Mouse (Mus musculus) liver, embryonic 16.5 days (tissue): ENCODE data around the gene Lrrc8e. TPM values are rescaled to one million over a fixed set of nuclear protein-coding genes. Genes with fewer than 3 reads are reported as not detected.
A peak's percentile ranks its signal among the peaks of the same experiment; 100 is the strongest.

Source experiments
- ATAC-seq: fragments of 200-750 bp; cut with Nextera tagmentation; 2 replicates; pipeline ENCODE4 v1.8.0; 2017; ENCODE audit warnings: low read depth, mild to moderate bottlenecking, moderate number of reproducible peaks, moderate library complexity
- H3K27ac ChIP-seq: fragments of 300-500 bp; sonication (generic); 2 replicates; pipeline ENCODE4 v1.5.1; 2014; ENCODE audit warnings: mild to moderate bottlenecking, low read length
- H3K27me3 ChIP-seq: fragments of 300-500 bp; sonication (generic); 2 replicates; pipeline ENCODE4 v1.6.1; 2014; ENCODE audit warnings: low read depth, low read length, mixed read lengths; ENCODE audit not compliant: control insufficient read depth, insufficient read depth
- H3K36me3 ChIP-seq: fragments of 300-500 bp; sonication (generic); 2 replicates; pipeline ENCODE4 v1.6.1; 2014; ENCODE audit warnings: mild to moderate bottlenecking; ENCODE audit not compliant: control insufficient read depth, insufficient read depth
- H3K4me1 ChIP-seq: fragments of 300-500 bp; sonication (generic); 2 replicates; pipeline ENCODE4 v1.6.1; 2014; ENCODE audit warnings: low read depth, low read length, mixed read lengths; ENCODE audit not compliant: control insufficient read depth
- H3K4me2 ChIP-seq: fragments of 300-500 bp; sonication (generic); 2 replicates; pipeline ENCODE4 v1.6.1; 2014; ENCODE audit warnings: low read depth, low read length, mixed read lengths
- H3K4me3 ChIP-seq: fragments of 300-500 bp; sonication (generic); 2 replicates; pipeline ENCODE4 v1.5.1; 2014; ENCODE audit warnings: low read depth, mild to moderate bottlenecking, low read length
- H3K9ac ChIP-seq: fragments of 300-500 bp; sonication (generic); 2 replicates; pipeline ENCODE4 v1.6.1; 2014; ENCODE audit warnings: low read depth, low read length
- H3K9me3 ChIP-seq: fragments of 300-500 bp; sonication (generic); replicated peaks from 2 replicates; pipeline ENCODE4 v1.6.1; 2016; ENCODE audit warnings: low read length; ENCODE audit not compliant: control insufficient read depth
- WGBS: fragments of 180-500 bp; shearing (Covaris S2); extraction: QIAGEN DNeasy Blood & Tissue Kit; methylation state at CpG from one replicate; pipeline ENCODE4 v1.1.7; 2014; ENCODE audit not compliant: insufficient replicate concordance; 5-methylcytosine and 5-hydroxymethylcytosine counted together
- polyA plus RNA-seq: library from polyadenylated mRNA; unstranded; fragments of >200 nt; fragmentation: Nextera tagmentation; extraction: Ambion mirVana; gene quantifications from 2 replicates; pipeline ENCODE4 v1.2.1, GENCODE M21; 2015

The Lrrc8e gene
- 0.30 and 0.38 TPM in 2 replicates for polyA plus RNA-seq

DNA sequence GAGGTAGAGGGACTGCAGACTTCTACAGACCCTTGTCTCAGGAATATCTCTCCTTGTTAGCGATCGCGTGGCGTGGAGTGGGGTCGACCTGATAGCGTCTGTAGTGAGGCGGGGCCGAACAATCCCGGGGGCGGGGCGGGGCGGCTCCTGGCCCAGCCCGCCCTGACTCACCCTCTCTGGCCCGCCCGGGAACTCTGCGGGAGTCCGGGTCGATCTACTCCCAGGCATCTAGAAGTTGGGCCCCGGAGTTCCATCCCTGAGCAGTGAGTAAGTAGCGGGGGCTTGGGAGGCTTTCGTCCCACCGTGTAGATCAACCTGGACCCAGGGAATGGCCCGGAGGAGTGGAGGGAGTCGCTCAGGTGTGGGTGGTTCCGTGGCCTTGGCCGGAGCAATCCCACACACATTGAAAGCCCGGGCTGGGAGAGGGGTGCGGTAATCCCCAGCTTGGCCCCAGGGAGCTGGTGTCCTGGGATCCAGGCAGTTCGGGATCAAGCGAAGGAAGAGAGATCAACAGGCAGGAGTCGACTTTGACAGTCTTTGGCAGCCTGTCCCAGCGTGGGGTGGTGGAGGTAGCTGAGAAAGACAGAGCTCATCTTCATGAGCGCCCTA lies at the start of gene Lrrc8e:
Gene Lrrc8e, plus strand, starts transcription at position 89 of the 609 bp plus-strand sequence.
- peaks cover 32% of the 10 kb centered on the region for H3K27me3 ChIP-seq
- no peaks in the 10 kb centered on the region for H3K36me3 ChIP-seq
- H3K9me3 ChIP-seq, result no peaks in the 10 kb centered on the region
- peak within 1 kb of the TSS; percentile 39 for H3K4me3 ChIP-seq
- H3K9ac ChIP-seq, result peak within 1 kb of the TSS; percentile 23; the same call in 1 of the 2 replicates
- 6% methylated on average over 33 of the region's 33 CpGs for WGBS
- H3K4me2 ChIP-seq, result peak within 1 kb of the TSS; percentile 51
- peak; percentile 51 for ATAC-seq
- H3K27ac ChIP-seq, result no peak within 1 kb of the TSS
- peaks cover 6% of the 10 kb centered on the region for H3K4me1 ChIP-seq

DNA sequence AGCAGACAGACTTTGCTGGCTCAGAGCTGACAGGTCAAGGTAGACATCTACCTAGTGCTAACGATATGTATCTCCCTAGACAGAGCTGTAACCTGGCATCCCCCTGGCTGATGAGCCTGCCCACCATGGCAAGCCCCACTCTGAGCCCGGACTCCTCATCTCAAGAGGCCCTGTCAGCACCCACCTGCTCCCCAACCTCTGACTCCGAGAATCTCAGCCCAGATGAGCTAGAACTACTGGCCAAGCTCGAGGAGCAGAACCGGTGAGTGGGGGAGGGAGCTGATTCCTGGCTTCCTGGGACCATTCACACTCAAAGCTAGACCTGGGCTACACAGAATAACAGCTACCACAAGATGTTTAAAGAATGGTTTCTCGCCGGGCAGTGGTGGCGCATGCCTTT lies 43.2 kb upstream of the Lrrc8e start:
- Histone ChIP-seq H3K36me3 (no peaks in the 10 kb centered on the region), H3K9ac (no peak overlapping the region)
- ATAC-seq, result no peak

DNA sequence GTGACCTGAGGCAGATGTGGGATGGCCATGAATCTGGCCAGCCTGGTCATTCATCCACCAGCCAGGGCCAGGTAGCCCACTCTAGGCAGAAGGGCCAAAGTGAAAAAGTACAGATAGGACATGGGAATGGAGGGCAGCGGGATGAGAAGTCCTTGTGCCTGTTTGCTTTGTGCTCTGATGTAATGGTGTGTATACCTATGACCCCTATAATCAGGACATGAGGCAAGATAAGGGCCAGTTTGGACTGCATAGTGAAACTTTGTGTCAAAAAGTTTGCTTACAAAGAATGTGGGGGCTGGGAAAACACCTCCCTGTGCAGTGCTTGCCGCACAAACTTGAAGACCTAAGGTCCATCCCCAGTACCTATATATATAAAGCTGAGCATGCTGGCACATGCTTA lies 40.5 kb upstream of the Lrrc8e start:
- no peaks in the 10 kb centered on the region for H3K36me3 ChIP-seq
- H3K4me1 ChIP-seq, result peaks cover 17% of the 10 kb centered on the region
- no peaks in the 10 kb centered on the region for H3K9me3 ChIP-seq
- no peak overlapping the region for H3K9ac ChIP-seq
- 82% methylated on average over 2 of the region's 2 CpGs for WGBS
- peak overlapping the region; percentile 62 for H3K27ac ChIP-seq
- no peak overlapping the region for H3K4me2 ChIP-seq
- H3K4me3 ChIP-seq, result no peak overlapping the region
- no peaks in the 10 kb centered on the region for H3K27me3 ChIP-seq
- ATAC-seq, result peak; percentile 59

More for the DNA sequence above, 43.2 kb upstream of the Lrrc8e start:
- WGBS, result 70% methylated on average over 8 of the region's 8 CpGs
- Histone ChIP-seq H3K4me2 (no peak overlapping the region), H3K27me3 (no peaks in the 10 kb centered on the region), H3K4me1 (peaks cover 4% of the 10 kb centered on the region), H3K27ac (no peak overlapping the region), H3K9me3 (no peaks in the 10 kb centered on the region), H3K4me3 (no peak overlapping the region)

DNA sequence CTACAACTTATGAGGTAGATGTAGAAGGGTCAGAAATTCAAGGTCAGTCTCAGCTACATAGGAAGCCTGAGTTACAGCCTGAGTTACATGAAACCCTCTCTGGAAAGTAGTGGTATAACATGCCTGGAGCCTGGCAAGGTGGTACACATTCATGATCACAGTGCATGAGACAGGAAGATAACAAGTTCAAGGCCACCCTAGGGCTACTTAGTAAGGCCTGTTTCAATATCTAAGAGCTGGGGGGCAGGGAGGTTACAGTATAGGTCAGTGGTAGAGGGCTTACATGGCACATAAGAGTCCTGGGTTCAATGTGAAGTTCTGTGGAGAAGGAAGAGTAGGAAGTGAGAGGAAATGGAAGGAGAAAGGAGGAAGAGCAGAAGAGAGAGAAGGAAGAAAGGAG lies 38.0 kb upstream of the Lrrc8e start:
- ATAC-seq, result peak; percentile 38
- Histone ChIP-seq H3K36me3 (no peaks in the 10 kb centered on the region), H3K4me3 (no peak overlapping the region), H3K9me3 (no peaks in the 10 kb centered on the region), H3K27me3 (no peaks in the 10 kb centered on the region), H3K4me1 (peaks cover 24% of the 10 kb centered on the region), H3K4me2 (peak overlapping the region; percentile 51), H3K27ac (peak overlapping the region; percentile 62), H3K9ac (peak overlapping the region; percentile 53)

DNA sequence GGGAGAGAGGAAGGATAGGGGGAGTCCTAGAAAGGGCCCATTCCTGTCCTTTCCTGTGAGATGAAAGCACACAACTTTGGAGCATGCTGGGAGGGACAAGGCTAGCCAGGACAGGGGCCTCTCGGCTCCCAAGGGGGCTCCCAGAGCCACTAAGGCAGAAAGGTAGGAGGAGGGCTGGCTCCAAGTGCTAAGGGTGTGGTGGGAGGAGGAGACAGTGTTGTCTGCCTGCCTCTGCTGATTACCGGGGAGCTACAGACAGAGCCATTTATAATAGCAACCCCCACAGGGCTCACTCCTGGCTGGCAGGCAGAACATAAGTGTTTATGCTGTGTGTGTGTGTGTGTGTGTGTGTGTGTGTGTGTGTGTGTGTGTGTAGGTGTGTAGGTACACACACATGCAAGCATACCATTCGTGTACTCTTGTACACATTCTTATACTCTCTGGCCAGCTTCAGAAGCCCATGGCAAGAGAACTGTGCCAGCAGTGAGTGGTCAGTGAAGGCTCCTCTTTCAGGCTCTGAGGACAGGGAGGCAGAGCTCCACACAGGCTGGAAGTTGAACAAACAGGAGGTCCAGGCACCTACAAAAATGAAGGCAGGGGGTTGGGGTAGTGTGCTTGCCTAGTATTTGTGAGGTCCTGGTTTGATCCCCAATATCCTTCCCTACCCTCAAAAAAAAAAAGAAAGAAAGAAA lies 37.5 kb upstream of the Lrrc8e start:
- no peaks in the 10 kb centered on the region for H3K9me3 ChIP-seq
- 19% methylated on average over 3 of the region's 3 CpGs for WGBS
- H3K36me3 ChIP-seq, result no peaks in the 10 kb centered on the region
- H3K4me3 ChIP-seq, result no peak overlapping the region
- peak overlapping the region; percentile 51 for H3K4me2 ChIP-seq
- ATAC-seq, result peak; percentile 93
- H3K9ac ChIP-seq, result peak overlapping the region; percentile 53
- no peaks in the 10 kb centered on the region for H3K27me3 ChIP-seq
- H3K4me1 ChIP-seq, result peaks cover 25% of the 10 kb centered on the region
- peak overlapping the region; percentile 62 for H3K27ac ChIP-seq

DNA sequence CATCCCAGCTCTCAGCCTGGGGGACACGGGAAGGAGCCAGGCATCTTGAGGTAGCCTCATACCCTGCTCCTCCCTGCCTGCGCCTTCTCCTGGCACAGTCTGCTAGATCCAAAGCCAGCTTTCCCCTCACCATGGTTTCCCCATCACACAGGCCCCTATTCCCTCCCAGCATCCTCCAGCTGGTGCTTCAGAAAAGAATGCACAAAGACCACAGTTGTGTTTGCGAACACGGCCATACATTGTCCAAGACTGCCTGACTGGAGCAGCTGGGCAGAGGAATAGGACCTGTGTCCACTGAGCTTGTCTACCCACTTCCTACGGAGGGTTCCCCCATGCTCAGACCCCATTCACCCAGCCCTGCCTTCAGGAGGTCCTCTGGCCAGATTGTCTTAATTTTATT lies 34.3 kb upstream of the Lrrc8e start:
- Histone ChIP-seq H3K27ac (no peak overlapping the region), H3K4me1 (peaks cover 25% of the 10 kb centered on the region), H3K4me2 (no peak overlapping the region), H3K9me3 (no peaks in the 10 kb centered on the region), H3K9ac (no peak overlapping the region), H3K36me3 (no peaks in the 10 kb centered on the region), H3K4me3 (no peak overlapping the region), H3K27me3 (no peaks in the 10 kb centered on the region)
- ATAC-seq, result no peak
- WGBS, result 74% methylated on average over 5 of the region's 5 CpGs

DNA sequence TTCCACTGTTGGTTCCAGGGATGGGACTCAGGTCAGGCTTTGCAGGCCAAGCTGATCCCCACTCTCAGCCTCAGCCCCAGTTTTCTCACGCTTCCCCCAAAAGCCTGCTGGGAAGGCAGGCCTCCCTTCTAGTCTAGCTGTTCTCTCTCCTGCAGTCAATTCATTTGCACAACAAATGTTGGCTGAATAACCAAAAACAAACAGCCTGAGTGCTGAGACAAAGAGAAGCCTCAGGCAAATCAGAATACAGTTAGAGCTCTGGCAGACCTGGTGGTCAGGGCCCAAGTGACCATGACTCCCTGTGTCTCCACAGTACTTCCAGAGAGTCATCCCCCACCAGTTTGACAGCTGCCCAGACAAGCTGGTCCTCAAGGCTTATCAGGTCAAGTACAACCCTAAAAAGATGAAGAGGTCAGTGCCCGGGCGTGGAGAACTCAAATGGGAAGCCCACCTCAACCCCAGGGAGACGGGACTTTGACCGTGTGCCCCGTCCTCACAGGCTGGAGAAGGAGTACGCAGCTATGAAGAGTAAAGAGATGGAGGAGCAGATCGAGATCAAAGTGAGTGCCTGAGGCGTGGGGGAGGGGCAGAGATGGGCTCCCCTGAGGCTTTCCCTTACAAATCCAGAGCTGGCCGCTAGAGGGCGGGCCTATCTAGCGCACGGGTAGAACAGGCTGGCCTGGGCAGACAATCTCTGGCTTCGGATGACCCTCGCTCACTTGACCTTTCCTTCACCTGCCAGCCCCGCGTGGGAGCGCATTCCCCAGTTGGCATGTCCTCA lies 33.6 kb upstream of the Lrrc8e start:
- Histone ChIP-seq H3K4me2 (0 out of 2 replicates have a peak overlapping the region, but pooled peaks have one; percentile 12), H3K4me1 (peaks cover 25% of the 10 kb centered on the region), H3K9ac (no peak overlapping the region), H3K27ac (no peak overlapping the region), H3K4me3 (no peak overlapping the region), H3K9me3 (no peaks in the 10 kb centered on the region), H3K27me3 (no peaks in the 10 kb centered on the region), H3K36me3 (no peaks in the 10 kb centered on the region)
- 14% methylated on average over 18 of the region's 18 CpGs for WGBS
- peak; percentile 55 for ATAC-seq

DNA sequence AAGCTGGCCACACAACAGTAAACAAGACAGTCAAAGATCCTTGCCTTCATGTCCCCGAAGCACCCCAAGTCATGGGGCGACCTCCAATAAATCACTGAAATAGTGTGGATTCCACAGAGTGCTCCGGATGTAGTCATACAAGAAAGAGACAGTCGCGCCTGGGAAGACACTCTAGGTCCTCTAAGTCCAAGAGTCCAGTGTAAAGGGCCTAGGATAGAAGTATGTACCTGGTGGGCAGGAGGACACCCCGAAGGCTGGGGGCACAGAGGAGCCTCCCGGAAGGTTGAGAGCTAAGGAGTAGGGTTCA lies 33.1 kb upstream of the Lrrc8e start:
- Histone ChIP-seq H3K36me3 (no peaks in the 10 kb centered on the region), H3K9me3 (no peaks in the 10 kb centered on the region), H3K4me1 (peaks cover 20% of the 10 kb centered on the region), H3K27ac (no peak overlapping the region), H3K4me2 (no peak overlapping the region), H3K4me3 (no peak overlapping the region), H3K9ac (no peak overlapping the region), H3K27me3 (no peaks in the 10 kb centered on the region)
- no peak for ATAC-seq
- WGBS, result 49% methylated on average over 7 of the region's 7 CpGs

DNA sequence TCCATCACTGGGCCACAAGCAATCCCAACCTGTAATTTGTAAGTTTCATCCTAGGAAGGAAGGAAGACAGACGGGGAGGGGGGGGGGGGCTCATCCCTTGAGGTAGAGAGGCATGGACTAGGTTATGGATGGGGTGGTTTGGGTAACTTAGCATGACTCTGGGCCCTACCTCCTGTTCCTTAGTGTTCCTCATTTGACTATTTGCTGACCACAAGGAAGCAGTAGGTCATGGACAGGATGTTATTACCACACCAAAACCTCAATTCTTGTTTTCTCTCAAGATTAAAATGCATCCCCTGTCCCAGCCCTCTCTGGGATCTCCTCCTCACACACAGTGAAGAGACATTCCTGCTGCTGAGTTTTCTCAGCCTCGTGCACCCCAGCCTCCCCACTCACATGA lies 25.3 kb upstream of the Lrrc8e start:
- Histone ChIP-seq H3K4me3 (no peak overlapping the region), H3K27me3 (peaks cover 18% of the 10 kb centered on the region), H3K9ac (no peak overlapping the region), H3K4me2 (no peak overlapping the region), H3K9me3 (no peaks in the 10 kb centered on the region), H3K27ac (no peak overlapping the region), H3K36me3 (no peaks in the 10 kb centered on the region), H3K4me1 (peaks cover 5% of the 10 kb centered on the region)
- 28% methylated on average over 2 of the region's 2 CpGs for WGBS
- ATAC-seq, result no peak
